Mouse (Mus musculus): ENCODE data around the gene Lcp1. TPM values are rescaled to one million over a fixed set of nuclear protein-coding genes. Genes with fewer than 3 reads are reported as not detected.

Lcp1 gene
- total and polyA plus RNA-seq, 3 experiments: 258 to 777 (median 373) TPM

DNA sequence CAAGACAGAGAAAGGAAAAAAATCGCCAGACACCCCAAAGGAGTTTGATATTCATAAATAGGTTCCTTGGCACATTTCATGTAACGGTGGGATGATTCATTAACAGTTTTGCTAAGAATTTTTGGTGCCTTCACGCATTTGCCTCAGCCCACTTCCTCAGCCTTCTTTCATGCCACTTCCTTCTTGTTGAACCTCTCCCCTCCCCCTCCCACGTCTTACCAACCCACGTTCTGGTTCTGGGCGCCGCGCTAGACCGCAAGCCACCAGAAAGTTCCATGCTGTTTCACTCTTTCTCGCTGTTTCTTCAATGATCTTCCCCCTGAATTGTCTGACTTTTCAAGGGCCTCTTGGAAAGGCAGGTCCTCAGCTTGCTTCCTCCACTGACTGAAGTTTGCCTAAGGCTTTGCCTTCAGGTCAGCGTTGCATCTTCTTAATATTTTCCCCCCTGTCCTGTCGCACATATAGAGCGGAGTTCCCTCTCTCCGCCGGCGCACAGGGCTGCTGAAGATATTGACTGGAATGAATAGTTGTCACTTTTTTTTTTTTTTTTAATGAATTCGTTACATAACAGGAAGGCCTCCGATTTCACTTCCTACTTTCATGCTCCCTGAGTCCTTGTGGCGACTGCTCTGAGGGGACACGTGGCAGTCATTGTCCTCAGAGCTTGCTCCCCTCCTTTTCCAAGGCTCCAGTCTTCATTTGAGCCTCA, 48.5 kb downstream of the Lcp1 start (continued):
- peak; percentile 79 for TF ChIP-seq EP300 (IDR thresholded peaks at IDR 0.05; ENCODE audit: low read length)
- no peak for TF ChIP-seq E2F4 (IDR thresholded peaks at IDR 0.05; ENCODE audit: insufficient replicate concordance, low read depth, low read length)
- no peak for TF ChIP-seq ZKSCAN1 (IDR thresholded peaks at IDR 0.05; ENCODE audit: borderline replicate concordance, low read depth, low read length)
- TF ChIP-seq CTCF (conservative IDR thresholded peaks at IDR 0.05 in 1 of 2, IDR thresholded peaks at IDR 0.05 in 1 of 2; ENCODE audit: low read depth in 2 of 2, low read length in 2 of 2): no peak
- TF ChIP-seq IRF4 (IDR thresholded peaks at IDR 0.05; ENCODE audit: low read depth, low read length): peak; percentile 71
- TF ChIP-seq SMC3 (IDR thresholded peaks at IDR 0.05; ENCODE audit: low read depth, low read length): no peak
- TF ChIP-seq HCFC1 (IDR thresholded peaks at IDR 0.05; ENCODE audit: low read depth, low read length): peak; percentile 32
- TF ChIP-seq MXI1 (IDR thresholded peaks at IDR 0.05; ENCODE audit: low read depth, low read length): peak; percentile 95
- TF ChIP-seq NRF1 (IDR thresholded peaks at IDR 0.05; ENCODE audit: low read depth, low read length): 0 out of 2 replicates have a peak, but pooled peaks have one; percentile 5
- no peak for TF ChIP-seq GABPA (IDR thresholded peaks at IDR 0.05; ENCODE audit: insufficient replicate concordance, low read depth, low read length)

- Histone ChIP-seq H3K79me2 (replicated peaks; ENCODE audit: control insufficient read depth, extremely low read depth, insufficient read depth, poor library complexity, severe bottlenecking) (peaks cover 61% of the 10 kb centered on the region), H3K4me3 (replicated peaks in 1 of 3; ENCODE audit: low read depth in 2 of 3, low read length in 2 of 3, poor library complexity in 1 of 3) (peak overlapping the region; percentile 12 to 72 (median 48)), H3K27ac (ENCODE audit: insufficient read depth, low read depth) (peak overlapping the region; percentile 99), H3K9me3 (replicated peaks; ENCODE audit: low read length) (no peaks in the 10 kb centered on the region), H3K36me3 (replicated peaks in 1 of 2; ENCODE audit: control insufficient read depth in 1 of 2, insufficient read depth in 1 of 2, low read length in 1 of 2) (peaks cover 0 to 20% of the 10 kb centered on the region in 2 experiments), H3K4me1 (ENCODE audit: control insufficient read depth in 1 of 2, insufficient read depth in 2 of 2) (peaks cover 20 to 51% of the 10 kb centered on the region in 2 experiments), H3K9ac (ENCODE audit: insufficient read depth, low read depth) (peak overlapping the region; percentile 96), H3K4me2 (ENCODE audit: insufficient read depth, low read depth, poor library complexity, severe bottlenecking) (peak overlapping the region; percentile 93), H3K27me3 (replicated peaks) (no peaks in the 10 kb centered on the region)
- DNase-seq (ENCODE audit: extremely low read depth): peak; percentile 64
- dilution Hi-C loops (cut with MboI; ENCODE audit: extremely low pct_ligation_motif_present, extremely low pct_unique_long_range_greater_than_20kb, low sequenced_read_pairs) (no loop called here), in situ Hi-C loops (cut with MboI; ENCODE audit: low pct_ligation_motif_present, low pct_unique_long_range_greater_than_20kb, low sequenced_read_pairs) (no loop called here)
- TF ChIP-seq RCOR1 (conservative IDR thresholded peaks at IDR 0.05; ENCODE audit: low read depth, low read length) (no peak), IRF4 (IDR thresholded peaks at IDR 0.05; ENCODE audit: low read depth, low read length) (peak; percentile 55; the same call in 1 of the 2 replicates), CHD1 (IDR thresholded peaks at IDR 0.05; ENCODE audit: low read depth, low read length) (0 out of 2 replicates have a peak, but pooled peaks have one; percentile 15), NELFE (IDR thresholded peaks at IDR 0.05; ENCODE audit: low read depth, low read length) (no peak), GABPA (IDR thresholded peaks at IDR 0.05; ENCODE audit: insufficient replicate concordance, low read depth, low read length) (no peak), ELF1 (IDR thresholded peaks at IDR 0.05; ENCODE audit: low read depth, low read length) (no peak), E2F4 (IDR thresholded peaks at IDR 0.05; ENCODE audit: insufficient replicate concordance, low read depth, low read length) (no peak), TCF12 (IDR thresholded peaks at IDR 0.05; ENCODE audit: low read depth, low read length) (peak; percentile 41; the same call in 1 of the 2 replicates), SMC3 (IDR thresholded peaks at IDR 0.05; ENCODE audit: low read depth, low read length) (0 out of 2 replicates have a peak, but pooled peaks have one; percentile 5), JUN (IDR thresholded peaks at IDR 0.05; ENCODE audit: insufficient read depth, low read depth, low read length) (no peak), USF2 (conservative IDR thresholded peaks at IDR 0.05; ENCODE audit: low read depth, low read length) (no peak), ZNF384 (IDR thresholded peaks at IDR 0.05; ENCODE audit: low read depth, low read length) (no peak), ZMIZ1 (IDR thresholded peaks at IDR 0.05; ENCODE audit: low read depth, low read length) (no peak), MEF2A (IDR thresholded peaks at IDR 0.05; ENCODE audit: borderline replicate concordance, low read depth, low read length) (no peak; the same call in 1 of the 2 replicates), PAX5 (IDR thresholded peaks at IDR 0.05; ENCODE audit: low read length) (no peak), MYC (IDR thresholded peaks at IDR 0.05; ENCODE audit: low read depth, low read length) (0 out of 2 replicates have a peak, but pooled peaks have one; percentile 15), RAD21 (IDR thresholded peaks at IDR 0.05; ENCODE audit: low read depth, low read length) (no peak; the same call in 1 of the 2 replicates), KAT2A (IDR thresholded peaks at IDR 0.05; ENCODE audit: insufficient replicate concordance, low read length) (no peak), TBP (conservative IDR thresholded peaks at IDR 0.05; ENCODE audit: low read depth, low read length) (0 out of 2 replicates have a peak, but pooled peaks have one; percentile 49), UBTF (IDR thresholded peaks at IDR 0.05; ENCODE audit: low read depth, low read length) (no peak), JUND (conservative IDR thresholded peaks at IDR 0.05; ENCODE audit: low read depth, low read length) (peak; percentile 48; the same call in 1 of the 2 replicates), MAZ (IDR thresholded peaks at IDR 0.05; ENCODE audit: low read depth, low read length) (no peak), ZC3H11A (IDR thresholded peaks at IDR 0.05; ENCODE audit: low read depth, low read length) (no peak), MAFK (IDR thresholded peaks at IDR 0.05; ENCODE audit: insufficient replicate concordance, low read length) (no peak), MXI1 (IDR thresholded peaks at IDR 0.05; ENCODE audit: low read depth, low read length) (0 out of 2 replicates have a peak, but pooled peaks have one; percentile 14), HCFC1 (IDR thresholded peaks at IDR 0.05; ENCODE audit: low read depth, low read length) (peak; percentile 17; the same call in 1 of the 2 replicates), USF1 (IDR thresholded peaks at IDR 0.05; ENCODE audit: low read depth, low read length) (no peak), NRF1 (IDR thresholded peaks at IDR 0.05; ENCODE audit: low read depth, low read length) (no peak), EP300 (IDR thresholded peaks at IDR 0.05; ENCODE audit: low read length) (peak; percentile 34; the same call in 1 of the 2 replicates), CHD2 (IDR thresholded peaks at IDR 0.05; ENCODE audit: low read length) (peak; percentile 75), SIN3A (IDR thresholded peaks at IDR 0.05; ENCODE audit: low read length) (0 out of 2 replicates have a peak, but pooled peaks have one; percentile 68)
Observed at GRCm38 (mm10) chr14:75180551-75180978, 49.7 kb downstream of the Lcp1 start.
